Mouse (Mus musculus) embryonic facial prominence, embryonic 11.5 days (tissue): Measurements from ENCODE around the gene Nkx1-2. TPM values are rescaled to one million over a fixed set of nuclear protein-coding genes. Genes with fewer than 3 reads are reported as not detected.

ENCODE experiments used
- ATAC-seq: fragments of 200-750 bp; cut with Nextera tagmentation; replicated peaks from 2 replicates; pipeline ENCODE4 v1.8.0; 2017; ENCODE audit warnings: low read depth; ENCODE audit not compliant: insufficient number of reproducible peaks, low FRiP score, low TSS enrichment
- DNase-seq: peaks from one replicate; pipeline ENCODE4 v3.0.0-alpha.2; 2015; ENCODE audit warnings: low spot score
- H3K27ac ChIP-seq: fragments of 300-500 bp; sonication (generic); replicated peaks from 2 replicates; pipeline ENCODE4 v1.5.1; 2014; ENCODE audit warnings: mild to moderate bottlenecking, low read depth, low read length, control low read depth
- H3K27me3 ChIP-seq: fragments of 300-500 bp; sonication (generic); 2 replicates; pipeline ENCODE4 v1.6.1; 2014; ENCODE audit warnings: mild to moderate bottlenecking, low read length, moderate library complexity, mixed read lengths; ENCODE audit not compliant: control insufficient read depth, insufficient read depth
- H3K36me3 ChIP-seq: fragments of 300-500 bp; sonication (generic); replicated peaks from 2 replicates; pipeline ENCODE4 v1.6.1; 2014; ENCODE audit warnings: low read depth, mild to moderate bottlenecking, low read length, moderate library complexity, mixed read lengths; ENCODE audit not compliant: control insufficient read depth, insufficient read depth
- H3K4me1 ChIP-seq: fragments of 300-500 bp; sonication (generic); 2 replicates; pipeline ENCODE4 v1.6.1; 2014; ENCODE audit warnings: low read length, mixed read lengths; ENCODE audit not compliant: control insufficient read depth, insufficient read depth
- H3K4me2 ChIP-seq: fragments of 300-500 bp; sonication (generic); 2 replicates; pipeline ENCODE4 v1.6.1; 2014; ENCODE audit warnings: low read depth, mild to moderate bottlenecking, control low read depth, low read length, moderate library complexity
- H3K4me3 ChIP-seq: fragments of 300-500 bp; sonication (generic); 2 replicates; pipeline ENCODE4 v1.5.1; 2014; ENCODE audit warnings: low read depth, low read length, control low read depth
- H3K9ac ChIP-seq: fragments of 300-500 bp; sonication (generic); replicated peaks from 2 replicates; pipeline ENCODE4 v1.6.1; 2014; ENCODE audit warnings: mild to moderate bottlenecking, control low read depth, low read length
- H3K9me3 ChIP-seq: fragments of 300-500 bp; sonication (generic); replicated peaks from 2 replicates; pipeline ENCODE4 v1.6.1; 2016; ENCODE audit warnings: mild to moderate bottlenecking, low read length, inconsistent platforms, mixed read lengths; ENCODE audit not compliant: control insufficient read depth
- whole genome bisulfite sequencing: fragments of 180-500 bp; shearing (Covaris S2); extraction: QIAGEN DNeasy Blood & Tissue Kit; methylation state at CpG from one replicate; pipeline ENCODE4 v1.1.7; 2014; 5-methylcytosine and 5-hydroxymethylcytosine counted together
- polyA plus RNA-seq: library from polyadenylated mRNA; unstranded; fragments of >200 nt; fragmentation: Nextera tagmentation; extraction: Ambion mirVana; gene quantifications from 2 replicates; pipeline ENCODE4 v1.2.1, GENCODE M21; 2014

Nkx1-2 gene
- polyA plus RNA-seq, 1 experiment from 2014 or later = not detected

- WGBS = 62% methylated on average over 3 of the region's 3 CpGs
Measured at GRCm38 (mm10) chr7:132585695-132586491, 13.5 kb downstream of the Nkx1-2 start.

GRCm38 (mm10) chr7:132581441-132581840, 18.0 kb downstream of the Nkx1-2 start:
- WGBS = 85% methylated on average over 2 of the region's 2 CpGs
- no peak overlapping the region for H3K27ac ChIP-seq
- no peaks in the 10 kb centered on the region for H3K4me1 ChIP-seq
- H3K4me3 ChIP-seq = no peak overlapping the region
- H3K9me3 ChIP-seq = no peaks in the 10 kb centered on the region
- no peak overlapping the region for H3K4me2 ChIP-seq
- DNase-seq = no peak
- H3K9ac ChIP-seq = no peak overlapping the region
- ATAC-seq = no peak
- no peaks in the 10 kb centered on the region for H3K36me3 ChIP-seq
- H3K27me3 ChIP-seq = no peaks in the 10 kb centered on the region; the same call in 1 of the 2 replicates

More at GRCm38 (mm10) chr7:132585695-132586491, 13.5 kb downstream of the Nkx1-2 start:
- Histone ChIP-seq H3K4me3 (no peak overlapping the region), H3K4me2 (no peak overlapping the region), H3K9ac (no peak overlapping the region), H3K9me3 (no peaks in the 10 kb centered on the region), H3K27me3 (no peaks in the 10 kb centered on the region), H3K4me1 (no peaks in the 10 kb centered on the region), H3K36me3 (no peaks in the 10 kb centered on the region), H3K27ac (no peak overlapping the region)
- ATAC-seq = no peak
- DNase-seq = no peak

GRCm38 (mm10) chr7:132580511-132580910, 18.9 kb downstream of the Nkx1-2 start:
- no peaks in the 10 kb centered on the region for H3K9me3 ChIP-seq
- no peak overlapping the region for H3K9ac ChIP-seq
- no peak overlapping the region for H3K27ac ChIP-seq
- no peaks in the 10 kb centered on the region for H3K36me3 ChIP-seq
- no peaks in the 10 kb centered on the region for H3K4me1 ChIP-seq
- no peak for DNase-seq
- no peaks in the 10 kb centered on the region; the same call in 1 of the 2 replicates for H3K27me3 ChIP-seq
- no peak overlapping the region for H3K4me2 ChIP-seq
- WGBS = 74% methylated on average over 6 of the region's 6 CpGs
- ATAC-seq = no peak
- H3K4me3 ChIP-seq = no peak overlapping the region

- H3K27ac ChIP-seq = no peak overlapping the region
- 59% methylated on average over 4 of the region's 4 CpGs for WGBS
- ATAC-seq (no peak), DNase-seq (no peak)
- H3K4me3 ChIP-seq = no peak overlapping the region
- no peaks in the 10 kb centered on the region for H3K36me3 ChIP-seq
- H3K9me3 ChIP-seq = no peaks in the 10 kb centered on the region
- H3K4me2 ChIP-seq = no peak overlapping the region; the same call in 1 of the 2 replicates
- H3K4me1 ChIP-seq = no peaks in the 10 kb centered on the region
- peak overlapping the region; percentile 29; the same call in 1 of the 2 replicates for H3K9ac ChIP-seq
- no peaks in the 10 kb centered on the region; the same call in 1 of the 2 replicates for H3K27me3 ChIP-seq
Measured at GRCm38 (mm10) chr7:132576891-132577290, 22.5 kb downstream of the Nkx1-2 start.

GRCm38 (mm10) chr7:132576116-132576650, 23.3 kb downstream of the Nkx1-2 start, which contains the start of gene Oat:
Gene Oat, minus strand, starts transcription at chr7:132576398.
- ATAC-seq = peak; percentile 95

GRCm38 (mm10) chr7:132575623-132576022, 23.8 kb downstream of the Nkx1-2 start:
- H3K9me3 ChIP-seq = no peaks in the 10 kb centered on the region
- DNase-seq = peak; percentile 89
- WGBS = under 1% methylated on average over 13 of the region's 13 CpGs

More at GRCm38 (mm10) chr7:132576116-132576650, 23.3 kb downstream of the Nkx1-2 start, which contains the start of gene Oat:
- Histone ChIP-seq H3K9ac (peak within 1 kb of the TSS; percentile 67), H3K36me3 (no peaks in the 10 kb centered on the region), H3K4me1 (no peaks in the 10 kb centered on the region), H3K9me3 (no peaks in the 10 kb centered on the region), H3K4me3 (peak within 1 kb of the TSS; percentile 63), H3K4me2 (peak within 1 kb of the TSS; percentile 76), H3K27me3 (no peaks in the 10 kb centered on the region; the same call in 1 of the 2 replicates), H3K27ac (peak within 1 kb of the TSS; percentile 81)
- under 1% methylated on average over 49 of the region's 49 CpGs for WGBS
- peak; percentile 99 for DNase-seq

GRCm38 (mm10) chr7:132574646-132575045, 24.8 kb downstream of the Nkx1-2 start:
- no peak overlapping the region for H3K9ac ChIP-seq
- no peak for ATAC-seq
- no peak overlapping the region for H3K4me2 ChIP-seq
- H3K36me3 ChIP-seq = peaks cover 2% of the 10 kb centered on the region; the same call in 1 of the 2 replicates
- H3K9me3 ChIP-seq = no peaks in the 10 kb centered on the region
- no peaks in the 10 kb centered on the region; the same call in 1 of the 2 replicates for H3K27me3 ChIP-seq
- WGBS = 89% methylated on average over 5 of the region's 5 CpGs
- no peak overlapping the region for H3K4me3 ChIP-seq
- H3K27ac ChIP-seq = no peak overlapping the region
- no peaks in the 10 kb centered on the region for H3K4me1 ChIP-seq
- DNase-seq = no peak

More at GRCm38 (mm10) chr7:132575623-132576022, 23.8 kb downstream of the Nkx1-2 start:
- Histone ChIP-seq H3K4me3 (peak overlapping the region; percentile 63), H3K27ac (peak overlapping the region; percentile 81), H3K9ac (peak overlapping the region; percentile 67), H3K4me1 (no peaks in the 10 kb centered on the region), H3K36me3 (no peaks in the 10 kb centered on the region), H3K4me2 (peak overlapping the region; percentile 76), H3K27me3 (no peaks in the 10 kb centered on the region; the same call in 1 of the 2 replicates)
- ATAC-seq = peak; percentile 91

- no peak overlapping the region for H3K27ac ChIP-seq
- no peaks in the 10 kb centered on the region for H3K9me3 ChIP-seq
- H3K4me2 ChIP-seq = no peak overlapping the region
- DNase-seq (no peak), ATAC-seq (no peak)
- H3K27me3 ChIP-seq = no peaks in the 10 kb centered on the region; the same call in 1 of the 2 replicates
- no peak overlapping the region for H3K4me3 ChIP-seq
- H3K4me1 ChIP-seq = no peaks in the 10 kb centered on the region
- no peak overlapping the region for H3K9ac ChIP-seq
- peaks cover 3% of the 10 kb centered on the region; the same call in 1 of the 2 replicates for H3K36me3 ChIP-seq
- WGBS = 35% methylated on average over 6 of the region's 6 CpGs
Measured at GRCm38 (mm10) chr7:132573205-132573604, 26.2 kb downstream of the Nkx1-2 start.
